Mouse (Mus musculus) lung, postnatal 10 days (tissue): ENCODE measurements around the gene Kdm2b.

Source experiments
- DNase-seq: peaks from one replicate; pipeline ENCODE4 v3.0.0; 2021

Kdm2b gene

DNA sequence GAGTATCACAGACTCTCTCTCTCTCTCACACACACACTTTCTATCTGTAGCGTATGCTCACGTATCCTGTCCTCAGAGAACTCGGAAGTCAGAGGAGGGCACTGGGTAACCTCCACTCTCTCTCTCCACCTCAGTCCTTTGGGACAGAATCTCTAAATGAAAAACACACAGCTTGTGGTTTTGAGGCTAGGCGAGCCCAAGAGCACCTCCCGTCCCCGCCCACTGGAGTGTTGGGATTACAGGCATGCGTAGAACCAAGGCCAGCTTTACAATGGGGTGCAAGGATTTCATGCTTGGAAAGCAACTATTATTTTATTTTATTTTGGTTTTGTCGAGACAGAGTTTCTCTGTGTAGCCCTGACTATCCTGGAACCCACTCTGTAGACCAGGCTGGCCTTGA, 67.7 kb downstream of the Kdm2b start:
- no peak for DNase-seq

DNA sequence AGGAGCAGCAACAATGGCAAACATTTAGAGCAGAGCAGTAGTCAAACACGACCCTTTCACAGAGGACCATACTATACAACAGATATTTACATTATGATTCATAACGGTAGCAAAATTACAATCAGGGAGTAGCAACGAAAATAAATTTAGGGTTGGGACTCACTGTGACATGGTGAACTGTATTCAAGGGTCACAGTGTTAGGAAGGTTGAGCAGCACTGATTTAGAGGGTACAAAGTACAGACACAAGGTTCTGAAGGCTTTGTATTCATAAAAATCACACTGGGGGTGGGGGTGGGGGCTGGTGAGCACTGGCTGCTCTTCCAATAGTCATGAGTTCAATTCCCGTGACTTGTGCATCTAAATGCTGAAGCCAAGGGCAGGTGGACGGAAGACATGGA, 69.1 kb downstream of the Kdm2b start:
- DNase-seq, result no peak

DNA sequence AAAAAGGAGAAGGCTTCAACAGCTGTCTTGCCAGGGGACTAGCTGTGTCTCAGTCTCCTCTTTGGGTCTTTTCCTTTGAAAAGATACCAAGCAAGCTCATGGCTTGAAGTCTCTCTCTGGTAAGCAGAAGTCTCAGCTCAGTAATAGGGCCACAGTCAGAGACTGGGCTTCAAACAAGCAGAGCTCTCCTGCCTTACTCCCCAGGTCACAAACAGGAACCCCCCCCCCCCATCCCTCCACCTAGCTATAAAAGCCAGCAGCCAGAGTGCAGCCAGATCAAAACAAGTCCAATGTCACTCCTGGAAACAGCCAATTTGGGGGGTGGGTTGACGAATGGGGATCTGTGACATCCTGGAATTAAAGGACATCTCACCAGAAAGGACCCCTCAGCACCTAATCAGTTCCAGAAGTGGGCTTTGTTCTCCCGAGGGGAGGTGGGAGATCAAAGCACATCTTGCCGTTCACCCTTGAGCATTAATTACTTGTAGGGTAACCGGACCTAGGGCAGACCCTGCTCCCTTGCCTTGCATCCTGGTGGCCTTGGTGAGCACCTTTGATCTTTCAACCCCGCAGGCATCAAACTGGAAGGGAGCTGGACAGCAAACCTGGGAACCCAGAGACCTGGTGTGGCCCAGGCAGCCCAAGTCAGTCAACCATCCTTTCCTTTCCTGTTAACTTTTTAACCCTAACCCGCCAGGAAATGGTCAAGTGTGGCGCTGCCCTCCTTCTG, 71.5 kb downstream of the Kdm2b start:
- DNase-seq, result no peak

DNA sequence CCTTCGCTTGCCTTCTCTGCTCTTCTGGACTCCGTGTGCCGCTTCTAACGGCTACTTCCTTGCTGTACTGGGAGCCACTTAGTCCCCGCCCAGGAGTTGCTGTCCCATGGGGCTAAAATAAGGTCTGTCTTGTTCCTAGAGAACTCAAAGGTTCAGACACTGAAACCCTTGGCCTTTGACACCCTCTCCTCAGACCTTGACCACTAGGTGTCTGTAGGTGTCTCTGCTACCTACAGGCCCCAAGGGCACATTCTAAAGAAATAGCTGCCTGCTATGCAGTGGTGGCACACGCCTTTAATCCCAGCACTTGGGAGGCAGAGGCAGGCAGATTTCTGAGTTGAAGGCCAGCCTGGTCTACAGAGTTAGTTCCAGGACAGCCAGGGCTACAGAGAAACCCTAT, 73.5 kb downstream of the Kdm2b start:
- DNase-seq, result no peak

DNA sequence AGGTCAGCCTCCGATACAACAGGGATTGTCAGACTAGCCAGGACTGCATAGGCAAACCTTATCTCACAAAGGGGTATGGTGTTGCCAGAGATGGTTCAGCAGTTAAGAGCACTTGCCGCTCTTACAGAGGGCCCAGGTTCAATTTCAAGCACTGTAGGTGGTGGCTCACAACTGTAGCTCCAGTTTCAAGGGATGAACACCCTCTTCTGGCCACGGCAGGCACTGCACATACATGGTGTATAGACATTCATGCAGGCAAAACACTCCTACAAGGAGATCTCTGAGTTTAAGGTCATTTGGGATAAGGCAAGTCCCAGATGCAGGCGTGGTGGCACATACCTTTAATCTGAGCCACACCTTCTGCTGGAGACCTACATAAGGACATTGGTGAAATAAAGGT, 76.8 kb downstream of the Kdm2b start:
- DNase-seq, result no peak

DNA sequence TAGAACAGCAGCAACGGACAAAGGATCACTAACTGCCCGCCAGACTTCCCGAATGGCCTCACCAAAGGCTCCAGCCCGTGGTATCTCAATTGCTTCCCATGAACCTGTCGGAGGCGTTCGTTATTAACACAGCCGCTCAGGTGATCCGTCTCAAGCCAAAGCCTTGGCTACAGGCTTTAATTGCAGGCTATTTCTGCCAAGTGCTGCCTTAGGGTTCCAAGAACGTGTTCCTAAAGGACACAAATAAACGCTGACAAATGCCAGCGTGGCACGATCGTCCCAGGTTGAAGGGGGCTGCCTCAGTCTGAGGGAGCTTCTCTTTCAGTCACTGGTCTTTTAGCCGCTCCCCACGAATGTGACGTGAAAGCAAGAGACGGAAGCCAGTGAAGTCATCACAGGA, 80.1 kb downstream of the Kdm2b start:
- DNase-seq, result no peak

DNA sequence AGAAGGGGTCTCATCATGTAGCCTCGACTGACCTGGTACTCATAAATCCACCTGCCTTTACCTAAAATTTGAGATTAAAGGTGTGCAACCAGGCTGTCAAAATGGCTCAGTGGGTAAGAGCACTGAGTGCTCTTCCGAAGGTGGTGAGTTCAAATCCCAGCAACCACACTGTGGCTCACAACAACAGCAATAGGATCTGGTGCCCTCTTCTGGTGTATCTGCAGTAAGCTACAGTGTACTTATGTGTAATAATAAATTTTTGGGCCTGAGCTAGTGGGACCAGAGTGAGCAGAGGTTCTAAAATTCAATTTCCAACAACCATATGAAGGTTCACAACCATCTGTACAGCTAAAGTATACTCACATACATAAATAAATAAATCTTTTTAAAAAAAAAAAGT, 81.6 kb downstream of the Kdm2b start:
- no peak for DNase-seq

DNA sequence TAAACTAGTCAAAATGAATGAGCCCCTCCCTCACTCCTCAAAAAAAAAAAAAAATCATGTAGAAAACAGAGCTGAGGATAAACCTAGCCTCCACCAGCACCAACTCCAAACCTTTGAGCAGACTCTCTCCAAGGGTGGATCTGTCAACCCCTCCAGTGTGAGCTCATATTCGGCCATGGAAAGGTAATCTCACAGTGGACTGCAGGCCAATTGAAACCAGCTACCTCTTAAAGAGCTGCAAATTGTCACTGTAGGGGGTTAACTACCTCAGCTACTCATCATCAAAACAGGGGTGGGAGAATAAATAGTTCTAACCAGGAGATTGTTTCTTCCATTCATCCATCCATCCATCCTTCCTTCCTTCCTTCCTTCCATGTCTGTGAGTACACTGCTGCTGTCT, 82.4 kb downstream of the Kdm2b start:
- DNase-seq, result no peak

DNA sequence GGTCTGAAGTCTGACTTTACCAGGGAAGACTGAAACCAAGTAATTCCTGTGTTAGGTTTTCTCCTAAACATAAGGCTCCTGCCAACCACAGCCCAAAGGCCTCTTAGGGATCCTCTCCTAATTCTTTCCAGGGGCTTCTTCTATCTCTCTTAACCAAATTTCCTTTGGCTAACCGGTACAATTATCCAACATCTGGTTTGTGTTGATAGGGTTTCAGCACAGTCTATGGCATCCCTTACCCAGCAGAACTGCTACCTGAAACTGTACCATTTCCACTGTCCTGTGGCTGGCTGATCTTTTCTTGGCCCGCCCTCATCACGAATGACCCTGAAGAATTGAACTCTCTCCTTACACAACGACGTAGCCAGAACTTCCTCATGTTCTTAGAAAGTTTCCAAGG, 86.5 kb downstream of the Kdm2b start:
- DNase-seq, result no peak

DNA sequence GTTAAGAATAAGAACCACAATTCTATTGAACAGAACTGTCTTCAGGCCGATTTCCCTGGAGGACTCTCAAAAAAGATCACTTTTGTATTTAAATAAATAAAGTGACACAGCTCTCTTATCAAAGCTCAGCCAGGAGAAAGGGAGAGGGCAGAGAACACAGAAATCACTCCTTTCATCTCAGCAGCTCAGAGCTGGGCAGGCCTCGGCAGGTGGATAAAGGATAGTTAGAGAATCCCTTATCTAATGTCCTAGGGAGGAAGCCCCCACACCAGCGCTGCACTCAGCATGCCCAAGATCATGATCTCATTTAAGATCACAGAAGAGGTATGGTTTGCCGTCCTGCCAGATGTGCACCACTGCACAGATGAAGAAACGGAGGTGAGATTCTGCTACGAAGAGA, 87.4 kb downstream of the Kdm2b start:
- no peak for DNase-seq

DNA sequence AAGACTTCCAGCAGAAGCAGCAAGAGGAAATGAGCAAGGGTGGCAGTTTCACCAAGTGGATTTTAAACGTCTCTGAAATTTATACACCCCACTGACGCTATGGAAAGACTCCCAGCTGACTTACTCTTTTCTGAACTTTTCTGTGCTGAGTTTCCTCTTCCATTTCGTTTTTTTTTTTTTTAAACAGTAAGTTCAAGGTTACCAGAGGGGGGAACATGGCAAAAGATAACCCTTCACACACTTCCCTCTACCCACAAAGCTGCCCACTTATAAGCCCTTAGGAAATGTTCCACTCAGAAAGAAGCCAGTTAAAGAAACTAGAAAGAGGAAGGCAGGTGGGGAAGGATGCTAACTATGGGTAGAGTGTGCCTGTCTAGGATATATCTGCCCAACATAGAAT, 88.0 kb downstream of the Kdm2b start:
- DNase-seq, result no peak

DNA sequence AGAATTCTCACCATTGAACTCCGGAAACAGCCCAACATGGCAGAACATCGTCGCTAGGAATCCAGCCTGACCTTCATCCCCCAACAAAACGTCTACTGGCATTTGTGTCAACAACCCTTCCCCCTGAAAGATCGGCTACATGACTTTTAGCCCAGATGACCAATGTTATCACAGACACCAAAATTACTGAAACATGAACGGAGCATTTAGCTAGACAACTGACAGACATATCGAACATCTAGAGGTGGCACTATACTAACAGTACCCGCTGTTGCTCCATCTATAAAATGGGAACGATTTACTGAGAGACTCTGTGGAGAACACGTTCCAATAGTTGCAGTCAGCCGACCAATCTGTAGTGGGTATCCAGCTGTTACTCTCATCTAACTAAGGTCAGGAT, 88.4 kb downstream of the Kdm2b start:
- DNase-seq, result no peak

DNA sequence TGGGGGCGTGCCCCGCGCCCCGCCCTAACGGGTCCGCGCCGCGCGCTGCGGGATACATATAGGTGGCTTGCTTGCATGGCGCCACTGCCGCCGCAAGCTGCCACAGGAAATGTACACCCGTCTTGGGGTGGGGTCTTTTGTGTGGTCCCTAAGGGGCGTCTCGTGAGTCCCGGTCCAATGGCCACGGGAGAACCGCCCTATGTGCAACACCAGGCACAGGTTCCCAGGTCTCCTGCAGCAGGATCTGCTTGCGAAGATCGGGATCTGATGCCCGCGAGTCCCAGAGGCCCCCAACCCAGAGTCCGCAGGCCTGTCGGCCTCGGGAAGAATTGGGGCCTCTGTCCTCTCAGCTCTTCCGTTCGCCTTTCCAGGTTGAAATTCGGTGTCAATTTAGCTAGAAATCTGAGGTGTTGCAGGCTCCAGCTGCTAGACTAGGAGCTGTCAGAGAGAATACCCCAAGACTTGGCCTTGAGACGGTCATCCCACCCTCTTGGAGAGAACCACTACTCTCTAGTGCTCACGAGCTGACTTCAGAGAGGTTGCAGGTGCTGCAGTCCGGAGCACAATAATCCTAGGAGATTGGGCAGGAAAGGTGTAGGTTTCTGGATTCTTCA, 89.0 kb downstream of the Kdm2b start:
- no peak for DNase-seq

DNA sequence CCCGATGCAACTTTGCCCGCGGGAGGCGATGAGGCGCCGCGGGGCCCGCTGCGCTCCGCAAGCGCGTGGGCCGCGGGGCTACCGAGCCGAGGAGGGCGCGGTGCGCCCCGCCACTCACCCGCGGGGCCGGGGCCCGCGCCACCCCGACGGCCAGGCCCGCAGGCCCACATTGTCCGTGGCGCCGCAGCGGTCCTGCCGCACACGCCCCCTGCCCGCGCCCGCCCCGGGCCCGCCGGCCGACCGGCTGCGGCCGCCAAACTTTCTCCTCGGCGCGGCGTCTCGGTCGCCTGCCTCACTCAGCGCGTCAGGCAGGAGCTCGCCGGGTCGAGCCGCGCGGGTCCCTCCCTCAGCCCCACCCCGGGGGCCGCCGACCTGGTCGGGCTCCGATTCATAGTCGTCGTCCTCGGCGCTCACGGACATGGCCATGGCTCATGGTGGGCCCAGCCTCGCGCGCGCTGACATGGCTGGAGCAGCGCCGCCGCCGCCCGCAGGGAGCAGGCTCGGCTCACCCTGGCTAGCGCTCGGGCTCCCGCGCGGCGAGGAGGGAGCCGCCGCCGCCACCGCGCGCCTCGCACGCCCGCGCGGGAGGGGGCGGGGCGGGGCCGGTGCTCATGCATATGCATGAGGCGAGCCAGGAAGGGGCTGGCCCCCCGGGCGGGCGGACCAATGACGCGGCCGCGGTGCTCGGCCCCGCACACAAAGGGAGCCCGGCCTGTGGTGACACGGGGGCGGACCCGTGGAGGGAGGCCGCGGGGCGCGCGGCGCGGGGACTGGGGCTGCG, 89.7 kb downstream of the Kdm2b start:
- peak; percentile 94 for DNase-seq

DNA sequence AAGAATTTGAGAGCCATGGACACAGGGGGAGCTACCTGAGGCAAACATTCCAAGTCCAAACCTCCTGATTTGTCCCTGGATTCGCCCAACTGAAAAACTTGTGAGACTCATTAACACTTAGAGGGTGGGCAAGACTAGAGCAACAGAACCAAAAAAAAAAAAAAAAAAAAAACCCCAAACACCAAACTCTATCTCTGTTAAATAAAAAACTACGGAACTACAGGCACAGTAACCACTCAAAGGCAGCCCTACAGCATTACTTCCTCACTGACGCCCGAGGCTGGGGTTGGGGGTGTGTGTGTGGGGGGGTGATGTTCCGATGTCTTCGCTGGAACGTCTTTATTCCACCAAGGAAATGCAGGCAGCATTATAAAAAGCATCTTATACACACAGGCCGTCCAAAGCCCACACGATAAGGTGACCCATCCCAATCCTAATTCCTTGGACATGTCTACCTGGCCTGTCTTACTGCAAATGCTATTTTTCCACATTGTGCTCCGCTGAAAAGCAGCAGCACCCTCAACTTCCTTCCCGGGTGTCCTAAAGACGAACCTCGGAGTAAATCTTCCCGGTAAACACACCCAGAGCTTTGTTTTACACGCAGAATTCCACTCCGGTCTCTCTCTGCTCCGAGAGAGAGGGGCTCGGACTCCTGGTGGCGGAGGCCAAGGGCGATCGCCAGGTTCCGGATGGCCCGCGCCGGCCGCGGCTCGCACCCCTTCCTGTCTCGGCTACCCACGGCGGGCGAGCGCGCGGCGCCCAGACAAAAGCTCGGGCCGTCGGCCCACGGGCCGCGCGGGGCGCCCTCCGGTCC, 90.5 kb downstream of the Kdm2b start:
- peak; percentile 33 for DNase-seq

DNA sequence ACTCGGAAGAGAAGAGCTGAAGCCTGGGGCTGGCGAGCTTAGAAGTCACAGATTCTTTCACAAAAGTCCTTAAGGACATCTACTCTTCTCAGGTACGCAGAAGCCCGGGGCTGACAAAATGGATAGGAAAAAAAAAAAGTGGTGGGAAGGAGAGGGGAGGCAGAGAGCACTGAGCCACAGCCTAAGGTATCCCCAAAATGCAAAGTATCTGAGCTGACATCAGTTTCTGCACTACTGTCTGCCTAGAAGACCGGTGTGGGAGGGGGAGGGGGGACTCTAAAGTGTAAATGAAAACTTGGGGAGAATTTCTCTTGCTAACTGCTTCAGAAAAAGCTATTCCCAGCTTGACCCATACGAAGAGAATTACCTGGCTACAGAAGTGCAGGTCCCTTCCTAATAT, 91.5 kb downstream of the Kdm2b start:
- no peak for DNase-seq

DNA sequence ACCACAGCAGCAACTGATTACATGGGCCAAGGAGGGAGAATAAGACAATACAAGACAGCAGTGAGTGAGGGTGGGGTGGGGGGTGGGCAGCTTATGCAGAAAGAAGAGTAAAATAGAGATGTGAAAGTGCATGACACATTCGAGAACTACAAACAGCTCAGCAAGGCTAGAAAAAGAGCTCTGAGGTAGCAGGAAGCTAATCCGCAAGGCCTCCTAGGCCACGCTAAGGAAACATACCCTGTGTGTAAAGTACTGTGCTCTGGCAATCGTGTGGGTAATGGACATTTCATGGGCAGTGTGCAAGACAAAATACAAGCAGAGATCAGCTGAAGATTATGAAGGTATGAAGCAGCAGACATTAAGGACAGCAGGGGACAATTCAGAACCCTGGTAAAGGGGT, 94.8 kb downstream of the Kdm2b start:
- DNase-seq, result no peak

DNA sequence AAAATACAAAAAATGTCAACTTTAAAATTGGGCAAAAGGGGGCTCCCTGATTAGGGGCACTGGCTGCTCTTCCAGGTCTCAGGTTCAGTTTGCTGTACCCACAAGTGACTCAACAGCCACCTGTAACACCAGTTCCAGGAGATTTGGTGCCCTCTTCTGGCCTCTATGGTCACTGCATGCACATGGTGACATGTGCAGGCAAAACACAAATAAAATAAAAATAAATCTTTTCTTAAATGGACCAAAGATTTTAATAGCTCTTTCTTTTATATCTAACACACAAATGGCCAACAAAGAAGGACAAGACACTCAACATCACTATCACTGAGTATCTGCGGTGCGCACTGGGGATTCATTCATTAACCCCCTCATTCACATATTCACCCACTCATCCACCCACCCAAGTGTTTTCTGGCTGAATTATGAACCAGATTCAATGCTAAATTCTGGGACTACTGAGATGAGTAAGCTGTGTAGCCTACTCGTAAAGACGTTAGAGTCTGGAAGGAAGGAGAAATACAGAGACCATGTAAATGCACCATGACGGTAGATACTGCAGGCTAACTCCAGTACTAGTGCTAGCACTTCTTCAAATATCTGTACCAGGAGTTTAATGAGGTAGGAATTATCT, 95.5 kb downstream of the Kdm2b start:
- peak; percentile 70 for DNase-seq

DNA sequence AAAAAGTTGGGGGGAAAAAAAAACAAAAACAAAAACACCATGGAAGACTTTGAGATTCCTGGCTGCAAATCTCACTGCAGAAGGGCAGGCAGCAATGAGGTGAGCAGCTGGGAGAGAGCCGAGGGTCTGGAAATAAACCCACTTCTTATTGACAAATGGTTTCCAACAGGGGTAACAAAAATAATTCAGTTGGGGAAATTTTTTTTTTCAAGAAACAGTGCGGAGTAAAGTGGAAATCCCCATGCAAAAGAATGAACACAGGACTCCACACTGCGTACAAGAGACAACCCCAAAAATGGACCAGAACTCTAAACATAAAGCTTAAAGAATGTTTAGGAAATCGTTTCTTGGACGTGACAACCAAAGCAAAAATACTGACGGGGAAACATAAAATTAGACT, 96.4 kb downstream of the Kdm2b start:
- DNase-seq, result no peak

DNA sequence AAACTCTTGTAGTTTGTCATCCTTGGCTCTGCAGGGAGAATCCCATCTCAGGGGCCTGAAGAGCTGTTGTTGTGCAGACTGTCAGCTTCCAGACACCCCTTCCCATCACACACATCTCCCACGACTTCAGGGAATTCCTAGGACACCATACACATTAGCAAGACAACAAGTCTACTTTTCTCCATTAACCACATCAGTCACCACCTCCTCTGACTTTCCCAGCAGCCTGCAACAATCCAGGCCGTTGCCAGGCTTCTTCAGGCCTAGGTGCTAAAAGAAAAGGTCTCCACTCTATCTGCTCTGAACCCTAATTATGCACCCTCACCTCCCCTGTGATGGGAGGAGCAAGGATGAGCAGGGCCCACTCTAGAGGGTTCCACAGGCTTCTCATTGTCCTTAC, 99.2 kb downstream of the Kdm2b start:
- DNase-seq, result no peak

DNA sequence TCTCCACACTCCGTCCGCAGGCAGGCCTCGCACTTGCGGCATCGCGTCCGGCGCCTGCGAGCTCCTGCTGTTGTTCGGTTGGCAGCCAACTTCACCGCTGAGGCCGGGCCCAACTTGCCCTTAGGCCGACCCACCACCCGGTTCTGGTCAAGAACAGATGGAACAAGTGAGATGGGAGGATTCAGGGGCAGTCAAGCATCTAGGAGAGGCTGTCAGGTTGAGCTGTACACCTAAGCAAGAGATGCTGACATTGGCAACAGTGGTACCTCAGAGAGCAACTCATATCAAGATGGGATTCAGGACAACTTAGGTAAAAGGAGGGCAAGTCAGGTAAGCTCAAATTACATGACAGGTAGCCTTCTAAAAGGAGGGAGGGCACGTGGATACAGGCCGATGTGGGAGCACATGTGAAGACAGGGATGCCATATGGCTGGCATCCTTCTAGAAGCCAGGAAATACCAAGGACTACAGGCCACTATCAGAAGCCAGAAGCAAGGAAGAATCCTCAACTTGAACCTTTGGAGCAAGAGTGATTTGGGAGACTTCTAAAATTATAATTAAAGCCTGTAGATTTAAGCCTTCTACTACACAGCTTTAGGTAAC, 100.9 kb downstream of the Kdm2b start:
- DNase-seq, result no peak

DNA sequence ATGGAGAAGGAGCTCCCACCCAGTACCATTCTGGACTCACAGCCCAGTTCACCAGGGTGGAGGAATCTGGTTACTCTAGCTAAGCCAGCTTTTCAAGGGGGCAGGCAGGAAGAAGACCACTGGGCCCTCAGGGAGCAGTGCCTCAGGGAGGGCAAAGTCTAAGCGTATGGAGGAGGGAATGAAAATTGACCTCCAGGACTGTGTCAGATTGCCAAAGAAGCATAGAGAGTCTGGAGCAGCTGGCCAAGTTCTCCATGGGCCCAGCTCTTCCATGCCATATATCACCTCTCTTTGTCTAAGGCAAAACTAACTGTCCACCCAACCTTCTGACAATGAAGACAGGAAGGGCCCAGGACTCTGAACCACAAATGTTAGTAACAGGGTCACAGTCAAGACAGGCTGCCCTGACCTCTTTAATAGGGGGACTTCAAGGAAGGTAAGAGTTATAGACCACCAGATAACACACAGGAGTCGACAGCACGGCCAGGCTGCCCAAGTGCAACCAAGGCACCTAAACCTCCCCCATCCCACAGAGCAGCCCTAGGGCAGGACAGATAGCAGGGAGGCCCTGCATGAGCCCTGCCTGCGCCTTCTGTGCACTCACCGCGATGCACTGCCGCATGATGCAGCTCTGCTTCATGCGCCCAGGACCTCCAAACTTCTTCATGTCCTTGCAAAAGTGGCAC, 101.6 kb downstream of the Kdm2b start:
- DNase-seq, result no peak
